Mouse (Mus musculus): ENCODE measurements around the gene Pgm3.

GRCm38 (mm10) chr9:86599723-86600303, 28.2 kb upstream of the Pgm3 start:
- no peak for TF ChIP-seq CTCF (IDR thresholded peaks at IDR 0.05)
- TF ChIP-seq POLR2A (IDR thresholded peaks at IDR 0.05; ENCODE audit: insufficient read depth, low read depth, low read length) = no peak
